Mouse (Mus musculus) ovary, postnatal 14 days (tissue): ENCODE results near the gene Zfp759.
"Not testable (repeated sequence)": the region's sequence is repeated elsewhere in the genome, so short reads cannot be mapped to it uniquely, and the experiment has no call there.

ENCODE experiments used
- DNase-seq: peaks from one replicate; pipeline ENCODE4 v3.0.0; 2022; ENCODE audit warnings: low spot score

Zfp759 gene

GRCm38 (mm10) chr13:67121360-67121759 is at the start of gene Zfp759:
Gene Zfp759 (plus strand): TSS chr13:67121660.
- not testable (repeated sequence) for DNase-seq

DNA sequence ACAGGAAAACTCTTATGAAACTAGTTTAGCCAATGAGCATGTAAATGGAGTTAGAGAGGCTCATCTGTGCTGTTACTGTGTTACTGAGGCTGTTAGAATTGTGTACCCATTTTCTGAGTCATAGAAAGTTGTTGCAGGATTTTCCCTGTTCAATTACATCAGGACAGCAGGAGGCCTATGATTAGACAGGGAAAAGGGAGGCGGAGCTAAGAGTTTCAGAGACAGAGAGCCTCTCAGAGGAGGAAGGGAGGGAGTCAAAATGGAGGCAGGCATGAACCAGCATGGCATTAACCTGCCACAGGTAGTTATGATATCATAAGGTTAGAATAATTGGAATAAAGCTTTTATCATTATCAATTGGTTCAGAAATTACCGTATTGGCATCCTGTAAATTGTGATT is 48.7 kb upstream of the Zfp759 start:
- DNase-seq: no peak

DNA sequence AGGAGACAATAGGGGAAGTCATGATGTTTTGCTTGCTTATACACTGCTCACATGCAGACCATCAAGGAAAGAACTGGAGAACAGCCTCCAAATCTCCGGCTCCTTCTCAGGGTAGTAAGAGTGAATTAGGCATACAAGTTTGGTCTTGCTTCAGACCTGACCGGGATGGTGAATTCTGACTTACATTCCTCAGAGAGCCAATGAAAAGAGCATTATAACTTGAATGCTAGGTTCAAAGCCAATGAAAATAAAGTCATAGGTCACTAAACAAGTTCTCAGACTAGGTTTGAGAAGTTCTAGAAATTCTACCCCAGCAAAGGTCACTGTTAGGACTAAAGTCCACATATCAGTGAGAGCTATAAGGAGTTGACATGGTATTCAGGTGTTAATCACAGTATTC is 44.2 kb upstream of the Zfp759 start:
- no peak for DNase-seq

DNA sequence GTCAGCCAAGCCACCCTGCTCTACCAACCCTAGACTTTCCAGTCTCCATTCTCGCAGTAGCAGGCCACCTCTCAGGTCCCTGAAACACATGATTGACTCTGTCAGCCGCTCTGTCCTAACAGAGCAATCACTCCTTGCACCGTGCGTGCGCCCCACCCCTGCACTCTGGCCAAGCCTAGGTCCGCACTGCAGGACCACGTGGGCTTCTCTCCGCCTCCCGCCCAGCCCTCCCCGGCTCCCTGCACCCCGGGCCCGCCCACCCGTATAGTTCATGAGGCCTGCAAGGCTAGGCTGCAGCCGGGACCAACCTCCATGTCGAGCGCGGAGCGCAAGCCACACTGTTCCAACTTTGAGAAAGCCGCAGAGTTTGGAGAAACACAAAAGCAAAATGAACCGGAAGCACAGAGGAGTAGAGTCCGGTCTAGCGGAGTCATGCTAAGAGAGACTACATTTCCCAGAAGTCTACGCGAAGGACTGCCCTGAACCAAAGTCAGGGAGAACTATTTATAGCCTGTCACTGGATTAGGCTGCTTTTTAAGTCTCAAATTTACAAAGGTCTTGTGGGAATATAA is 40.2 kb upstream of the Zfp759 start:
- DNase-seq: peak; percentile 61

DNA sequence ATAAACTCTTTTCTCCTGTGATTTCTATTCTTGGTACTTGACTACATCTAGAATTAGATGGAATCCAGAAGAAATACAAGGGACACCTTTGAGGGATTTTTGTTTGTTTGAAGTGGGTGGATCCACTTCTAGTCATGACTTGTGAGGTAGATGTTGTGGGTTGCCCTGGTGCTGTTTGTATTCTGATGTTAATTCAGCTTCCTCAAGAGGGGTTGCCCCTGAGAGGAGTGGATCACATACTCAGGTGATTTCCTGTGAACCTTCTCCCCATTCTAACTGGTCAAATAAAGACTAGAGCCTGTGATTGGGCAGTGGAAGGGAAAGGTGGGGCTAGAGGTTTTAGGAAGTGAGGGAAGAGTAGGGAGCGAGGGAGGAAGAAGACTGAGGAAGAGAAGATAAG is 39.5 kb upstream of the Zfp759 start:
- DNase-seq: no peak

DNA sequence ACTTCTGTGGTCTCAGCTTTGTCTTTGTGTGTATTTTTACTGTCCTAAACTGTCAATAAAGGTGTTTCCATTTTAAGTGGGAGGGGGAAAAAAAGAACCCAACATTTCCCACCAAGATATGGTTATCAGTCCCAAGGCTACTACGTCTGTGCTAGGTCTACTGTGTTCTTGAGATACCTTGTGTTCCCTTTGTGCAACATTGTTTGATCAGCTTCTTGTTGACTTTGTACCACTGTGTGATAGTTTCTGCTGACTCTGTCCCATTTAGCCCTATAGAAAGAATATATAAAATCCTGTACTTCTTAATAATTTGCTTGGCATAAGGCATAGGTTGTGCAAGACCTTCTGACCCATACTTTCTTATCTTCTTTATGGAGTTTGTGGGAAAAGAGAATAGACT is 31.3 kb upstream of the Zfp759 start:
- DNase-seq: no peak

DNA sequence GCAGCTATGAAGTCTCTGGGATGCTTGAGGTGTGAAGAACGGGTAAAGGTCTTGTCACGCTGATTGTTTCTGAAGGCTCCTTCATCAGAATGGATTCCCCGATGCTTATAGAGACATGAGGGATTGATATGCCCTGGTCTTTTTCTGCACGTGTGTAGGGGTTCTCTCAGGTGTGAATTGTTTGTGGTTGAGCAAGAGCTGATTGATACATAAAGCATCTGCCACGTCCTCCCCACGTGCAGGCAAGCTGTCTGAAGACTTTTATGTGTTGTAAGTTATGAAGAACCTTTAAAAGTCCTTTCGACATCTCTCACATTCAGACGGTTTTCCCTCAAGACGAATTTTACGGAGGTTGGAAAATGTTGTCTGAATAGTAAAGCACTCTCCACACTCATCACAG is 23.6 kb upstream of the Zfp759 start, which contains the start of gene Zfp708:
Zfp708 (minus strand) TSS at position 101 of the 400 bp plus-strand sequence.
- DNase-seq: no peak

GRCm38 (mm10) chr13:67107681-67108080 is 13.8 kb upstream of the Zfp759 start:
- DNase-seq: no peak

GRCm38 (mm10) chr13:67108194-67108820 is 13.2 kb upstream of the Zfp759 start, which contains the start of gene Gm28557:
Gene Gm28557 (minus strand): TSS chr13:67108604.
- DNase-seq: peak; percentile 81

DNA sequence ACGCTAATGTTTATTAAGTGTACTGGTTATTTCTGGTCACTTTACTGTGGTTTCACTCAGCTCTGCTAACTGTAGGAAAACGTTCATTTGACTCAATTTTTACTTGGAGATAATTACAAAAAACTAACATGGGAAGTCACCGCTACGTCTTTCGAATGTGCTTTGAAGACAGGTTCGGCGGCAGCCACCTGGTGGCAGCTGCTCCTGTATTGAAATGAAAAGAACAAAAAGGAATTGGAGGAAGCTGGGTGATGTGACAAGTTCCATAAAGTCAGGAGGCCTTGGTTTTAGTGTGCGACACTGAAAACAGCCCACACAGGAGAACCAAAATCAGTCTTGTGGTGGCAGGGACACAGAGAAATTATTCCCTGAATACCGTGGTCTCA is 12.6 kb upstream of the Zfp759 start:
- DNase-seq: no peak

DNA sequence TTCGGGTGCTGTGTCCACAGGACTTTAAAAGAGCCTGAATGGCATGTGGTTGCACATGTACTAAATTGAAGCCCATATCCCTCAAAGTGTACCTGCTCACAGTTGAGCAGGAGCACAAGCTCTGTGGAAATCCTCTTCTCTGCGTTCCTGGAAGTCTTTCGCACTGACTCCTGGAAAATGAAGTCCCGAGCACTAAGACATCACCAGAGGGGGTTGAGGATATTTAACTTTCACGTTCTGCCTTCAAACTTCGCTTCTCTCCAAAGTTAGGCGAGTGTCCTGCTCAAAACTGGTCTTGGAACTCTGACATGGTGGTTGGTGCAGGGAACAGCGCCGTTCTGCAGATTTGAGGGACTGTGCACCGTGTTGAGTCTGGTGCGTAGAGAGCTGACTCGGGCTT is 9.4 kb upstream of the Zfp759 start:
- no peak for DNase-seq

GRCm38 (mm10) chr13:67113287-67113686 is 8.2 kb upstream of the Zfp759 start:
- no peak for DNase-seq

- not testable (repeated sequence) for DNase-seq
Observed at GRCm38 (mm10) chr13:67116163-67116562, 5.3 kb upstream of the Zfp759 start, which contains the start of gene Rslcan18. Gene Rslcan18 (minus strand): TSS chr13:67116263.

DNA sequence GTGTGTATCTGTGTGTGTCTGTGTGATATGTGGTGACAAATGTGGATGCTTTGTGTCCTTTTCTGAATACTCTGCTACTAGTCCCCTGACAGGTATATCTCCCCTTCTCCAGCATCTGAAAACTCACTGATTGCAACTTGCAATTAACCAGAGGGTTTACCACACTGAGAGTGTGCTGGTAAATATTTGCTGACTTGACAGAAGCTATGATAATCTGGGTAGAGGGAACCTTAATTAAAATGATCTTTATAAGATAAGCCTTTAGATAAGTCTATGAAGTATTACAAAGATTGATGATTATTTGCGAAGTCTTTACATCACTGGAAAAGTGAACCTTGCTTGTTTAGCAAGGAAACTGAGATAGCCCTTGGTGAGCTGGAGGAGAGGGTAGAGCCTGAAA is 3.0 kb downstream of the Zfp759 start:
- no peak for DNase-seq

DNA sequence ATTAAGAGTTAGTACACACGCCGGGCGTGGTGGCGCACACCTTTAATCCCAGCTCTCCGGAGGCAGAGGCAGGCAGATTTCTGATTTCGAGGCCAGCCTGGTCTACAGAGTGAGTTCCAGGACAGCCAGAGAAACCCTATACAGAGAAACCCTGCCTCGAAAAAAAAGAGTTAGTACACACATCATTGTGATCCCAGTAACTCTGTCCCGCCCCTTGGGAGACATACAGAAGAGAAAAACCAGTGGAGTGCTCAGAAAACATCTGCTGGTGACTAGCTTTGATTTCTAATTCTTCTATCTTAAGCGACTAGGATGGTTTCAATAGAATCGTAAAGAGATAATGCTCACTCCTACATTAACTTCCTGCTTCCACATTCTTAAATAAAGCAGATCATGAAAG is 6.0 kb downstream of the Zfp759 start:
- DNase-seq: not testable (repeated sequence)

- DNase-seq: peak; percentile 68
Observed at GRCm38 (mm10) chr13:67128038-67128721, 6.7 kb downstream of the Zfp759 start.

DNA sequence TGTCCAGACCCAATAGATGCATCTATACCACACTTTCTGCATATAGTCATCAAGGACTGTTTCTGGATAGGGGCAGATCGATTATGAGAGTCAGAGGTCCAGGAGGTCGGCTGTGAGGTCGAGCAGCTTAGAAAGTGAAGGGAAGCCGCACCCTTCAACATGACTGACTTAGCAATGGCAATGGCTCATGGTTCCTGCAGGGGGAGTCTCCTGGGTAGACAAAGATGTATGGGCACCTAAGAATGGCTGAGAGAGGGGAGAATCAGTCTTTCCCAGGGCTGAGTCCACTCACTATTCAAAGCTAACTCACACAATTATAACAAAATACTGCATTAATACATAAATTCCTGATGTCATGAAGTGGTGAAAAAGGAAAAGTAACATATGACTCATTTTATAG is 44.7 kb downstream of the Zfp759 start:
- DNase-seq: not testable (repeated sequence)

DNA sequence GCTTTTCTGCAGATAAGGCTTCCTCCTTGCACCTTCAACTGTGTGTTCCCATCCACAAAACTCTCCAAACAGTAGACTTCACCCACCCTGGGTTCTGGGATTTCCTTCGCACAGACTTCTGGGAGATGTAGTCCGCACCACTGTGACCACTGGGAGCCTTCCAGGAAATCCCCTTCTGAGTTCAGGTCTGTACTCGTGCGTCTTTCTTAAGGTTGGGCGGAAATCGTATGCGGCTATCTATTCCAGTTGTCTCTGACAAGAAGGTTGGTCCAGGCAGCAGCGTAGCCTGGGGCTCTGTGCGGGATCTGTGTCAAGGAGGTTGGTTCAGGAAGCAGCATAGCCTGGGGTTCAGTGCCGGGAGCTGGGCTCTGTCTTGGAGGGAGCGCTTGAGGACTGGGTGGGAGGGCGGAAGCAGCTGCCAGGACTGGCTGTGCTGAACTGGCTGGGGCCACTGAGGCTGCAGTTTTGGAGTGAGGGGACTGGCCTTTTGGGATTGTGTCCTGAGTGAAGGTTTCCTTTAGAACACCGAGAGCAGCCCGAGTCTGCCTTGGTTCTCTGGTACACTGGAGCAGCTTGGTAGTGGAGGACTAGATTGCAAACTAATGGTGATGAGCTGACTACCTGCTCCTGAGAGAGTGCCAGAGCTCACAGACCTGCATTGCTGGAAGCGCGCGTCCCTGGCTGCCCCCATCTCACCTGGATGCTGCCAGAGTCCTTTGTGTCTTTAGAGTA is 51.7 kb downstream of the Zfp759 start, which contains the start of gene Rsl1:
Rsl1 (plus strand) TSS at position 192 of the 732 bp plus-strand sequence.
- DNase-seq: peak; percentile 58

DNA sequence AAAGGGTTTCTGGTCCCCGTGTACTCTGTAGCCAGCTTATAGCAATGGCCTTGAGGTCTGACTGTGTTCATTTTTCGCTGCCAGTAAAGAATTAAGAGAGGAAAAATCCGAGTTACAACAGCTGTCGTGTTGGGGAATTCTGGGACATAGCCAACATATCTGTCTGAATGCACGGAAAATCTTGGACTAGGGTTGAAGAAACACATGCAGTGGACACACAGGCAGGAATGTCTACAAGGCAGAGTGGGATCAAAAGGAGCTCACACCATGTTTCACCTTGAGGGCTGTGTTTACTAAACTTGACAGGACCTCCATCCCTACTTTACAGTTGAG is 52.2 kb downstream of the Zfp759 start:
- no peak for DNase-seq
